Mouse (Mus musculus): ENCODE data around the gene R3hcc1l. TPM values are rescaled to one million over a fixed set of nuclear protein-coding genes. Genes with fewer than 3 reads are reported as not detected.

R3hcc1l gene
- polyA plus RNA-seq, 1 experiment from 2014 or later, result 22.9 TPM

GRCm38 (mm10) chr19:42584188-42584587, 65.6 kb downstream of the R3hcc1l start:
- 90% methylated on average over 3 of the region's 3 CpGs for WGBS

GRCm38 (mm10) chr19:42587704-42588103, 69.1 kb downstream of the R3hcc1l start:
- Histone ChIP-seq H3K9ac (no peak overlapping the region), H3K9me3 (no peaks in the 10 kb centered on the region), H3K4me1 (peaks cover 9% of the 10 kb centered on the region; the same call in 1 of the 2 replicates), H3K27me3 (no peaks in the 10 kb centered on the region), H3K4me2 (no peak overlapping the region), H3K36me3 (replicated peaks) (peaks cover 13% of the 10 kb centered on the region; the same call in 1 of the 2 replicates), H3K4me3 (replicated peaks) (no peak overlapping the region), H3K27ac (peak overlapping the region; percentile 46; the same call in 1 of the 2 replicates)
- no peak for ATAC-seq (ENCODE audit: low FRiP score)
- 33% methylated on average over 2 of the region's 2 CpGs for WGBS

More at GRCm38 (mm10) chr19:42584188-42584587, 65.6 kb downstream of the R3hcc1l start:
- no peaks in the 10 kb centered on the region for H3K27me3 ChIP-seq
- no peak overlapping the region for H3K9ac ChIP-seq
- H3K4me1 ChIP-seq, result peaks cover 9% of the 10 kb centered on the region; the same call in 1 of the 2 replicates
- H3K27ac ChIP-seq, result no peak overlapping the region
- no peak overlapping the region for H3K4me2 ChIP-seq
- no peak for ATAC-seq (ENCODE audit: low FRiP score)
- no peaks in the 10 kb centered on the region for H3K9me3 ChIP-seq
- H3K36me3 ChIP-seq (replicated peaks), result peaks cover 6% of the 10 kb centered on the region; the same call in 1 of the 2 replicates
- no peak overlapping the region for H3K4me3 ChIP-seq (replicated peaks)

GRCm38 (mm10) chr19:42589246-42589645, 70.7 kb downstream of the R3hcc1l start:
- no peak overlapping the region for H3K4me2 ChIP-seq
- no peak for ATAC-seq (ENCODE audit: low FRiP score)
- 84% methylated on average over 1 of the region's 1 CpGs for WGBS
- no peaks in the 10 kb centered on the region for H3K27me3 ChIP-seq
- peaks cover 9% of the 10 kb centered on the region; the same call in 1 of the 2 replicates for H3K4me1 ChIP-seq
- no peak overlapping the region for H3K27ac ChIP-seq
- no peak overlapping the region for H3K9ac ChIP-seq
- no peaks in the 10 kb centered on the region for H3K9me3 ChIP-seq
- no peak overlapping the region for H3K4me3 ChIP-seq (replicated peaks)
- peaks cover 7% of the 10 kb centered on the region for H3K36me3 ChIP-seq (replicated peaks)

- Histone ChIP-seq H3K27me3 (no peaks in the 10 kb centered on the region), H3K9ac (no peak overlapping the region), H3K27ac (no peak overlapping the region), H3K4me3 (replicated peaks) (no peak overlapping the region), H3K4me2 (no peak overlapping the region), H3K36me3 (replicated peaks) (peaks cover 7% of the 10 kb centered on the region), H3K4me1 (peaks cover 9% of the 10 kb centered on the region; the same call in 1 of the 2 replicates), H3K9me3 (no peaks in the 10 kb centered on the region)
- WGBS, result 85% methylated on average over 14 of the region's 14 CpGs
- no peak for ATAC-seq (ENCODE audit: low FRiP score)
These were observed 73.0 kb downstream of the R3hcc1l start for GRCm38 (mm10) chr19:42591534-42591933.

GRCm38 (mm10) chr19:42593456-42593855, 74.9 kb downstream of the R3hcc1l start:
- Histone ChIP-seq H3K4me3 (replicated peaks) (no peak overlapping the region), H3K36me3 (replicated peaks) (peaks cover 11% of the 10 kb centered on the region), H3K4me2 (no peak overlapping the region), H3K27ac (no peak overlapping the region), H3K4me1 (peaks cover 2% of the 10 kb centered on the region; the same call in 1 of the 2 replicates), H3K9ac (no peak overlapping the region), H3K9me3 (no peaks in the 10 kb centered on the region), H3K27me3 (no peaks in the 10 kb centered on the region)
- WGBS, result 95% methylated on average over 6 of the region's 6 CpGs
- no peak for ATAC-seq (ENCODE audit: low FRiP score)

- peaks cover 11% of the 10 kb centered on the region for H3K36me3 ChIP-seq (replicated peaks)
- ATAC-seq (ENCODE audit: low FRiP score), result no peak
These were observed 76.5 kb downstream of the R3hcc1l start for GRCm38 (mm10) chr19:42595066-42595465.

GRCm38 (mm10) chr19:42597286-42597685, 78.7 kb downstream of the R3hcc1l start:
- Histone ChIP-seq H3K4me1 (peaks cover 3% of the 10 kb centered on the region; the same call in 1 of the 2 replicates), H3K36me3 (replicated peaks) (peaks cover 4% of the 10 kb centered on the region), H3K27me3 (no peaks in the 10 kb centered on the region), H3K9ac (no peak overlapping the region), H3K4me3 (replicated peaks) (no peak overlapping the region), H3K27ac (no peak overlapping the region), H3K4me2 (no peak overlapping the region), H3K9me3 (no peaks in the 10 kb centered on the region)
- no peak for ATAC-seq (ENCODE audit: low FRiP score)
- 95% methylated on average over 12 of the region's 12 CpGs for WGBS

More at GRCm38 (mm10) chr19:42595066-42595465, 76.5 kb downstream of the R3hcc1l start:
- H3K9ac ChIP-seq, result no peak overlapping the region
- H3K27me3 ChIP-seq, result no peaks in the 10 kb centered on the region
- 95% methylated on average over 6 of the region's 6 CpGs for WGBS
- H3K9me3 ChIP-seq, result no peaks in the 10 kb centered on the region
- no peak overlapping the region for H3K27ac ChIP-seq
- H3K4me1 ChIP-seq, result no peaks in the 10 kb centered on the region
- H3K4me2 ChIP-seq, result no peak overlapping the region
- no peak overlapping the region for H3K4me3 ChIP-seq (replicated peaks)

GRCm38 (mm10) chr19:42597896-42598295, 79.3 kb downstream of the R3hcc1l start:
- WGBS, result 96% methylated on average over 6 of the region's 6 CpGs
- no peak overlapping the region for H3K9ac ChIP-seq
- no peaks in the 10 kb centered on the region for H3K9me3 ChIP-seq
- no peak overlapping the region for H3K4me3 ChIP-seq (replicated peaks)
- ATAC-seq (ENCODE audit: low FRiP score), result no peak
- H3K4me1 ChIP-seq, result peaks cover 3% of the 10 kb centered on the region; the same call in 1 of the 2 replicates
- H3K27me3 ChIP-seq, result no peaks in the 10 kb centered on the region
- H3K36me3 ChIP-seq (replicated peaks), result peaks cover 4% of the 10 kb centered on the region
- H3K4me2 ChIP-seq, result no peak overlapping the region
- H3K27ac ChIP-seq, result no peak overlapping the region

GRCm38 (mm10) chr19:42599891-42600290, 81.3 kb downstream of the R3hcc1l start:
- H3K4me3 ChIP-seq (replicated peaks), result no peak overlapping the region
- whole genome bisulfite sequencing, result 85% methylated on average over 17 of the region's 17 CpGs
- H3K4me2 ChIP-seq, result no peak overlapping the region

GRCm38 (mm10) chr19:42600591-42600990, 82.0 kb downstream of the R3hcc1l start:
- Histone ChIP-seq H3K4me1 (peaks cover 3% of the 10 kb centered on the region; the same call in 1 of the 2 replicates), H3K9me3 (no peaks in the 10 kb centered on the region), H3K36me3 (replicated peaks) (peaks cover 4% of the 10 kb centered on the region), H3K9ac (no peak overlapping the region), H3K27me3 (no peaks in the 10 kb centered on the region), H3K4me2 (no peak overlapping the region), H3K4me3 (replicated peaks) (no peak overlapping the region), H3K27ac (no peak overlapping the region)
- ATAC-seq (ENCODE audit: low FRiP score), result no peak
- WGBS, result 71% methylated on average over 3 of the region's 3 CpGs

More at GRCm38 (mm10) chr19:42599891-42600290, 81.3 kb downstream of the R3hcc1l start:
- ATAC-seq (ENCODE audit: low FRiP score), result no peak
- Histone ChIP-seq H3K4me1 (peaks cover 3% of the 10 kb centered on the region; the same call in 1 of the 2 replicates), H3K36me3 (replicated peaks) (peaks cover 4% of the 10 kb centered on the region), H3K27me3 (no peaks in the 10 kb centered on the region), H3K9me3 (no peaks in the 10 kb centered on the region), H3K9ac (no peak overlapping the region), H3K27ac (no peak overlapping the region)

GRCm38 (mm10) chr19:42601445-42601844, 82.9 kb downstream of the R3hcc1l start:
- Histone ChIP-seq H3K9ac (no peak overlapping the region), H3K4me2 (no peak overlapping the region), H3K9me3 (no peaks in the 10 kb centered on the region), H3K36me3 (replicated peaks) (peaks cover 4% of the 10 kb centered on the region; the same call in 1 of the 2 replicates), H3K4me1 (peaks cover 3% of the 10 kb centered on the region; the same call in 1 of the 2 replicates), H3K4me3 (replicated peaks) (no peak overlapping the region), H3K27me3 (no peaks in the 10 kb centered on the region), H3K27ac (no peak overlapping the region)
- ATAC-seq (ENCODE audit: low FRiP score), result no peak
- WGBS, result 93% methylated on average over 2 of the region's 2 CpGs

GRCm38 (mm10) chr19:42602041-42602440, 83.5 kb downstream of the R3hcc1l start:
- no peak overlapping the region for H3K4me3 ChIP-seq (replicated peaks)
- no peaks in the 10 kb centered on the region for H3K9me3 ChIP-seq
- no peak overlapping the region for H3K9ac ChIP-seq
- H3K27ac ChIP-seq, result no peak overlapping the region
- peaks cover 4% of the 10 kb centered on the region; the same call in 1 of the 2 replicates for H3K36me3 ChIP-seq (replicated peaks)
- no peak for ATAC-seq (ENCODE audit: low FRiP score)
- WGBS, result 79% methylated on average over 8 of the region's 8 CpGs
- no peak overlapping the region for H3K4me2 ChIP-seq
- H3K4me1 ChIP-seq, result peaks cover 3% of the 10 kb centered on the region; the same call in 1 of the 2 replicates
- H3K27me3 ChIP-seq, result no peaks in the 10 kb centered on the region

- Histone ChIP-seq H3K4me3 (replicated peaks) (no peak overlapping the region), H3K9me3 (no peaks in the 10 kb centered on the region), H3K36me3 (replicated peaks) (peaks cover 4% of the 10 kb centered on the region; the same call in 1 of the 2 replicates), H3K9ac (no peak overlapping the region), H3K4me2 (no peak overlapping the region), H3K27ac (no peak overlapping the region), H3K27me3 (no peaks in the 10 kb centered on the region), H3K4me1 (peaks cover 3% of the 10 kb centered on the region; the same call in 1 of the 2 replicates)
- 85% methylated on average over 8 of the region's 8 CpGs for WGBS
- ATAC-seq (ENCODE audit: low FRiP score), result no peak
These were observed 84.0 kb downstream of the R3hcc1l start for GRCm38 (mm10) chr19:42602576-42602975.

All from forebrain, embryonic 12.5 days (tissue).